Mouse (Mus musculus) kidney, postnatal 0 days (tissue): ENCODE results near the gene Msmb. TPM values are rescaled to one million over a fixed set of nuclear protein-coding genes. Genes with fewer than 3 reads are reported as not detected.
A peak's percentile ranks its signal among the peaks of the same experiment; 100 is the strongest.

Experiments used
- ATAC-seq: fragments of 200-750 bp; cut with Nextera tagmentation; replicated peaks from 2 replicates; pipeline ENCODE4 v1.8.0; 2017; ENCODE audit warnings: low read depth, moderate number of reproducible peaks, moderate TSS enrichment, moderate library complexity; ENCODE audit not compliant: low FRiP score
- DNase-seq: peaks from one replicate; pipeline ENCODE4 v3.0.0-alpha.2; 2016; ENCODE audit warnings: low spot score
- H3K27ac ChIP-seq: fragments of 300-500 bp; sonication (generic); 2 replicates; pipeline ENCODE4 v1.5.1; 2014; ENCODE audit warnings: mild to moderate bottlenecking
- H3K27me3 ChIP-seq: fragments of 300-500 bp; sonication (generic); 2 replicates; pipeline ENCODE4 v1.6.1; 2014; ENCODE audit warnings: low read length, mixed read lengths; ENCODE audit not compliant: insufficient read depth
- H3K36me3 ChIP-seq: fragments of 300-500 bp; sonication (generic); 2 replicates; pipeline ENCODE4 v1.6.1; 2014; ENCODE audit warnings: low read length, mixed read lengths; ENCODE audit not compliant: insufficient read depth
- H3K4me1 ChIP-seq: fragments of 300-500 bp; sonication (generic); replicated peaks from 2 replicates; pipeline ENCODE4 v1.6.1; 2014; ENCODE audit warnings: antibody characterized with exemption, low read length, mixed read lengths; ENCODE audit not compliant: insufficient read depth
- H3K4me2 ChIP-seq: fragments of 300-500 bp; sonication (generic); 2 replicates; pipeline ENCODE4 v1.6.1; 2014; ENCODE audit warnings: mild to moderate bottlenecking, low read length, moderate library complexity, mixed read lengths
- H3K4me3 ChIP-seq: fragments of 300-500 bp; sonication (generic); replicated peaks from 2 replicates; pipeline ENCODE4 v1.5.1; 2014; ENCODE audit warnings: low read depth, low read length
- H3K9ac ChIP-seq: fragments of 300-500 bp; sonication (generic); 2 replicates; pipeline ENCODE4 v1.6.1; 2014; ENCODE audit warnings: low read depth, low read length
- H3K9me3 ChIP-seq: fragments of 300-500 bp; sonication (generic); replicated peaks from 2 replicates; pipeline ENCODE4 v1.6.1; 2016; ENCODE audit warnings: low read length, inconsistent platforms, mixed read lengths
- CTCF ChIP-seq: IDR thresholded peaks from 2 replicates; pipeline ENCODE4 v1.5.1; 2016; ENCODE audit warnings: antibody characterized with exemption, low read depth, mild to moderate bottlenecking, moderate library complexity
- WGBS: fragments of 180-500 bp; shearing (Covaris S2); extraction: QIAGEN DNeasy Blood & Tissue Kit; methylation state at CpG from one replicate; pipeline ENCODE4 v1.1.7; 2014; 5-methylcytosine and 5-hydroxymethylcytosine counted together
- polyA plus RNA-seq: library from polyadenylated mRNA; unstranded; fragments of >200 nt; fragmentation: Nextera tagmentation; extraction: Ambion mirVana; gene quantifications from 2 replicates; pipeline ENCODE4 v1.2.1, GENCODE M21; 2015

Gene Msmb
- polyA plus RNA-seq: not detected in 2 replicates

DNA sequence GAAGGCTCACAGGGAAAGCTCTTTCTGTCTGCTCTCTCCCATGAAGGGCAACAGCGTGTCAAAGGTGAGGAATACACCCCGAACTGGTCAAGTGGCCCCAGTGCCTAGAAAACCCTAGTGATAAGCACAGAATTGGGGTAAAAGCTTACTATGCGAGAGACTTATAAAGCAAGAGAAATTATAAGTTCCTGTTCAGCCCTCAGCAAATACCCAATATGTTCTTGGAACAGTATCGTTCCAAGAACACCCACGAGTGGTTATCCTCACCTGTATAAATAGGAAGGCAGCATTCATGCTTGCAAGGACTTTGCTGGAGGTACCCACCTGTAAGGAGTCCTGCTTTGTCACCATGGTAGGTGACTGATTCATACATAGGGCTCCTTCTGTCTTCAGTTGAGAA lies at the start of gene Msmb:
Gene Msmb, plus strand, starts transcription at position 301 of the 400 bp plus-strand sequence.
- no peak for TF ChIP-seq CTCF
- no peaks in the 10 kb centered on the region for H3K36me3 ChIP-seq
- no peaks in the 10 kb centered on the region for H3K4me1 ChIP-seq
- H3K27ac ChIP-seq: no peak within 1 kb of the TSS
- no peak within 1 kb of the TSS for H3K9ac ChIP-seq
- no peak within 1 kb of the TSS for H3K4me3 ChIP-seq
- H3K27me3 ChIP-seq: no peaks in the 10 kb centered on the region
- DNase-seq (no peak), ATAC-seq (no peak)
- H3K4me2 ChIP-seq: no peak within 1 kb of the TSS
- WGBS: 89% methylated on average over 5 of the region's 5 CpGs
- H3K9me3 ChIP-seq: no peaks in the 10 kb centered on the region

DNA sequence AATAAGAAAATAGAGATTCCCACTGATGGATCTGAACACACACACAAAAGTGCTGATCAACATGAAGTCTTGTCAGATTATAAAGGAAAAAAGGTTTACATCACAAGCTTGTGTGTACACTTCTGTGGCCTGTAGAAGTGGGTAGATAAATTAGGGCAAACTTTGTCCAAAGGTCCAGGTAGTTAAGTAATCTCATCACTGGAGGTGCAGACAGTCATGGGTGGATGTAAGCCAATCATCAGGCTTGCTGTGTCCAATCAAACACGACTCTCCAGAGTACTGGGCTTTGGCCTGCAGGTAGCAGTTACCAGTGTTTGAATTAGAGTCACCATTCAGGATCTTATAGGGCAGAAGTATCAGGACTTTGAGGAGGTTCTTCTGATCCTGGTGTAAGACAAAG lies 48.8 kb upstream of the Msmb start:
- Histone ChIP-seq H3K9ac (no peak overlapping the region), H3K4me2 (no peak overlapping the region), H3K4me3 (no peak overlapping the region), H3K9me3 (no peaks in the 10 kb centered on the region), H3K4me1 (no peaks in the 10 kb centered on the region), H3K27ac (no peak overlapping the region), H3K36me3 (peaks cover 8% of the 10 kb centered on the region; the same call in 1 of the 2 replicates), H3K27me3 (no peaks in the 10 kb centered on the region)
- ATAC-seq (no peak), DNase-seq (no peak)
- TF ChIP-seq CTCF: no peak
- 53% methylated on average over 1 of the region's 1 CpGs for WGBS

DNA sequence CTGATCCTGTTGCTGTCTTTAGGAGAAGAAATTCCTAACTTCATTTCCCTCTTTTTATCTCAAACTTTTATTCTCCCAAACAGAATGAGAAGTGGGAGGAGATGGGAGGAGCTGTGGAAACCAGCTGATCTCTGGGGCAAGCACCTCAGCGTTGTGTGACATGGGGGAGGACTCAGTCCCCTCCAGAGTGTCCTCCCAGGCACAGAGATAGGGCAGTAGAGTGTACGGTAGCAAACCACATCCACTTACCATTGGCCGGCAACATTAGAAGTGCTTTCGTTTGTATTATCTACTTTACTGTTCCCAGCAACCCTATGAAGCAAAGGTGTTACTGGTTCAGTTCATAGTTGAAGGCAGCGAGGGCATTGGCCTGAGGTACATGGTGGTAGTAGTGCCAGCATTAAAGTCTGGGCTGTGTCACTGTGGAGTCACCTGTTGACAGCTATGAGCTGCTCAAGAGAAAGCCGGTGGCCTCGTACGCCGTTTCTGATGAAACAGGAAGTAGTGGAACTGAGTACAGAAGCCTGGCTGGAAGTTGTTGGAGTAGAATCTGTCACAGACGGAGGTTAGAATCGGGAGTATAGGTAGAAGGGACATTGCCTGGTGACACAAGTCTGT lies 48.2 kb upstream of the Msmb start:
- H3K9ac ChIP-seq: no peak overlapping the region
- no peaks in the 10 kb centered on the region for H3K9me3 ChIP-seq
- H3K27ac ChIP-seq: no peak overlapping the region
- no peak for ATAC-seq
- H3K36me3 ChIP-seq: peaks cover 13% of the 10 kb centered on the region; the same call in 1 of the 2 replicates
- no peak overlapping the region for H3K4me3 ChIP-seq
- no peaks in the 10 kb centered on the region for H3K4me1 ChIP-seq
- H3K4me2 ChIP-seq: no peak overlapping the region
- no peaks in the 10 kb centered on the region for H3K27me3 ChIP-seq
- WGBS: 71% methylated on average over 11 of the region's 11 CpGs
- DNase-seq: no peak
- TF ChIP-seq CTCF: no peak

DNA sequence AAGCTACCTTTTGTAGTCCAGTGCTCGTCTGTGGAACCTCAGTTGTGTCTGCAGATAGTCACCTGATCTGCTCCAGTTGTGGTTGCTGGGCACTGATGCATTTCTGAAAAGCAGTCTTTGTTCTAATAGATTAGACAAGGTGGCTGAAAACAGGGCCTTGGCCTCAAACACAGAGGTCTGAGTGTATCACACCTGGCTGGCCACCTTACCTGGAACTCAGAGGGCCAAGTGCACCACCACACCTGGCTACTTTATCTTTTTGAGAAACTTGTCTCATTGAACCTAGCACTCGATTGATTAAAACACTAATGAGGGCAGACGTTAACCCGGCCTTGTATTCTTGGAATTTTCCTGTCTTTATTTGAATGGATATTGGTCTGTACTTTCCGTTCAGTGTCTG lies 46.2 kb upstream of the Msmb start:
- H3K27me3 ChIP-seq: no peaks in the 10 kb centered on the region
- H3K36me3 ChIP-seq: peaks cover 31% of the 10 kb centered on the region
- H3K4me2 ChIP-seq: no peak overlapping the region
- H3K9me3 ChIP-seq: no peaks in the 10 kb centered on the region
- DNase-seq (no peak), ATAC-seq (no peak)
- 58% methylated on average over 5 of the region's 5 CpGs for WGBS
- no peak overlapping the region for H3K4me3 ChIP-seq
- no peaks in the 10 kb centered on the region for H3K4me1 ChIP-seq
- H3K27ac ChIP-seq: no peak overlapping the region
- H3K9ac ChIP-seq: no peak overlapping the region
- TF ChIP-seq CTCF: no peak

DNA sequence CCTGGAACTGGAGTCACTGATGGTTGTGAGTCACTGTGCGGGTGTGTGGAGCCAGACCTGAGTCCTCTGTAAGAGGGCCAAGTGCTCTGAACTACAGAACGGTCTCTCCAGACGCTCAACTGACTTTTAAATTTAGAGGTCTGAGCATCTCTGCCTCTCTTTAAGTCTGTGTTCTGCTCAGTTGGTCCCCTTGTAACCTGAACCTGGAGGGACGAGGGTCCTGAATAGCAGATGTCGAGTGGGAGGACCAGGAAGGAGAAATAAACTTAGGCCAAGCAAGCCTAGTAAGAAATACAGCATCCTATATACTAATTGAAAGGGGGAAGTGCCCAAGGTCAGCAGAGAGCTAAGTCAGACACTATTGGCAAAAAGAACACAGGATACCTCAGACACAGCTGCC lies 45.1 kb upstream of the Msmb start:
- Histone ChIP-seq H3K9ac (no peak overlapping the region), H3K36me3 (peaks cover 31% of the 10 kb centered on the region), H3K27me3 (no peaks in the 10 kb centered on the region), H3K4me1 (no peaks in the 10 kb centered on the region), H3K27ac (no peak overlapping the region), H3K4me3 (no peak overlapping the region), H3K9me3 (no peaks in the 10 kb centered on the region), H3K4me2 (no peak overlapping the region)
- ATAC-seq: no peak; the same call in 1 of the 2 replicates
- 48% methylated on average over 5 of the region's 5 CpGs for WGBS
- no peak for TF ChIP-seq CTCF
- DNase-seq: peak; percentile 86

DNA sequence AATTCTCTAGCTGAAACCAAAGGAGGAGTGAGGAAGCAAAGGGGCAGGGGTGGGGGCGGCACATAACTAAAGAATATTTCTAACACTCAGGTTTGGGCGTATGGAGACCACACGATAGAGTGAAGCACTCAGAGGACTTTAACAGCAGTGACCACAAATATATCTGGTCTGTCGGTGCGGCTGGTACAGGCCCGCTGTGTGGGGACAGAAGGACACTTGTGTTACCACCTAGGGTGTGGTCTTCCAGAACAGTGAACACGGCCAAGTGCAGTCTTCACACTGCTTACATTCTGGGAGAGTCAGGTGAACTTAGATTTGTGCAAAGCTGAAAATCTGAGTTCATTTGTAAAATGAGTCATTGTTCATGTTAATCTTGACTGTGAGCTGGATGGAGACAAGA lies 44.1 kb upstream of the Msmb start:
- Histone ChIP-seq H3K27ac (no peak overlapping the region), H3K27me3 (no peaks in the 10 kb centered on the region), H3K9me3 (no peaks in the 10 kb centered on the region), H3K4me3 (no peak overlapping the region), H3K9ac (no peak overlapping the region), H3K4me2 (no peak overlapping the region), H3K4me1 (no peaks in the 10 kb centered on the region), H3K36me3 (peaks cover 27% of the 10 kb centered on the region)
- 75% methylated on average over 7 of the region's 7 CpGs for whole genome bisulfite sequencing
- TF ChIP-seq CTCF: no peak
- no peak for DNase-seq
- ATAC-seq: no peak

DNA sequence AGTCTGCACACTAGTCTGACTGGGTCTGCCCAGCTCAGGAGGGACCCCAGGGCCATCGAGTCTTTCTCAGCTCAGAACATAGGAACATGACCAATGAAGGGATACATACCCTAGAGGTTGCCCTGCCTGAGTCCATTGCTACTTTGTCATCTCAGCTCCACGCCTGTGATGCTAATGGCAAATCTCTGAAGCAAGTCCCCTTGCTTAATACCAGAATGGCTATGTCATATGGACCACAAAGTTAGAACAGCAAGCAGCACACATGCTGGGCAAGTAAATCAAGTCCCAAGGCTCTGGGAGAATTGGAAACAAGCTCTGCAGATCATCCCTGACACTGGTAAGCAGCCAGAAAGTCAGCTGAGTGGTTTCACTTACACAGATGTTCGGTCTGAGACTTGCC lies 42.9 kb upstream of the Msmb start:
- no peak for TF ChIP-seq CTCF
- H3K4me1 ChIP-seq: no peaks in the 10 kb centered on the region
- no peak overlapping the region for H3K9ac ChIP-seq
- no peak overlapping the region for H3K4me3 ChIP-seq
- H3K27me3 ChIP-seq: no peaks in the 10 kb centered on the region
- H3K36me3 ChIP-seq: peaks cover 27% of the 10 kb centered on the region
- H3K9me3 ChIP-seq: no peaks in the 10 kb centered on the region
- H3K4me2 ChIP-seq: no peak overlapping the region
- no peak overlapping the region for H3K27ac ChIP-seq
- DNase-seq (no peak), ATAC-seq (no peak)
- WGBS: 86% methylated on average over 3 of the region's 3 CpGs
